ENCODE assay signal across 24 mouse cellular contexts in the genomic region with DNA sequence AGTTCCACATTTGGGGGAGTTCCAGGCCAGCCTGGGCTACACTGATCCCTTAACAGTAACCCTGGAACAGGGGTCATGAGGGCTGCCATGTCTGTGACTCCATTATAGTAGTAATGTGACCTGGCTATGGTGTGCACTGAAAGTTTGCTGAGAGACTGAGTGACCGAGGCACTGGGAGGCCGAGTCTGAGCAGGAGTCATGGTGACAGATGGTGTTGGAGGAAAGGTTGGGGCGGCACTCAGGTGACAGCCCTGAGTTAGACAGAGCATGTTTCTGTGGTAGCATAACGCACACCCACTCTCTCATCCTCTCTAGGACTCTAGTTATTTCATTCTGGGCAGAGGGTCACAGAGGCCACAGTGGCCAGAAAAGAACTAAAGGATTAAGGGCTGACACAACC. TPM values are rescaled to one million over a fixed set of nuclear protein-coding genes. Genes with fewer than 3 reads are reported as not detected.
A peak's percentile ranks its signal among the peaks of the same experiment; 100 is the strongest.
DNase-seq lines count a peak whose midpoint lies in the region; ATAC-seq and TF ChIP-seq lines count a peak whose summit lies in the region.
"Had no signal": no experiment of that assay in that cellular context is flagged by ENCODE, and none has a peak within 500 bp of the region (broad histone marks: within the 10 kb centered on the region; RNA-seq: fewer than 3 reads in every experiment).

No protein-coding gene starts in this region.

- TF ChIP-seq POLR2A in cerebellum, adult 2 months (IDR thresholded peaks at IDR 0.05; ENCODE audit: borderline replicate concordance, insufficient read depth, low read length) = no peak

- H3K4me2 ChIP-seq in neural tube, embryonic 13.5 days = no peak overlapping the region
- no peak overlapping the region for H3K4me2 ChIP-seq in neural tube, embryonic 15.5 days
- H3K4me2 ChIP-seq: forebrain, embryonic 13.5 days; heart, embryonic 12.5 days; heart, embryonic 15.5 days; hindbrain, embryonic 12.5 days; hindbrain, embryonic 15.5 days had no signal

- DNase-seq in cerebellum, adult 2 months = peak; percentile 66 to 74
- DNase-seq in cerebellum, adult 11 months = no peak
- DNase-seq in heart, embryonic 10.5 days (ENCODE audit: low spot score) = no peak
- DNase-seq in heart, adult 18-20 months = no peak
- DNase-seq: adrenal gland, adult 2 months; gastrocnemius, postnatal 10 days; gastrocnemius, postnatal 36 days; heart, postnatal 10 days; heart, postnatal 36 days; kidney, adult 2 months had no signal

- no peak for ATAC-seq in neural tube, embryonic 13.5 days (ENCODE audit: low read depth)
- no peak for ATAC-seq in neural tube, embryonic 15.5 days (ENCODE audit: low FRiP score)
- ATAC-seq: CD4-positive, CD25-positive, alpha-beta regulatory T cell, adult 4 months; forebrain, embryonic 13.5 days; forebrain, embryonic 16.5 days; intestine, postnatal 0 days had no signal

- H3K4me1 ChIP-seq in cerebellum, adult 2 months (ENCODE audit: control insufficient read depth, insufficient read depth, low read length) = peaks cover 76% of the 10 kb centered on the region
- peaks cover 60% of the 10 kb centered on the region for H3K4me1 ChIP-seq in heart, embryonic 10.5 days
- H3K4me1 ChIP-seq in neural tube, embryonic 13.5 days (replicated peaks) = peaks cover 44% of the 10 kb centered on the region
- peaks cover 25% of the 10 kb centered on the region for H3K4me1 ChIP-seq in neural tube, embryonic 15.5 days

- H3K36me3 ChIP-seq in heart, embryonic 10.5 days = no peaks in the 10 kb centered on the region
- H3K36me3 ChIP-seq in neural tube, embryonic 13.5 days = 0 out of 2 replicates have a peak, but pooled peaks cover 5% of the 10 kb centered on the region
- H3K36me3 ChIP-seq in neural tube, embryonic 15.5 days = no peaks in the 10 kb centered on the region
- H3K36me3 ChIP-seq: forebrain, embryonic 10.5 days; heart, embryonic 12.5 days; heart, embryonic 15.5 days; hindbrain, embryonic 12.5 days; hindbrain, embryonic 15.5 days had no signal

- peak overlapping the region; percentile 47; the same call in 1 of the 2 replicates for H3K27ac ChIP-seq in cerebellum, adult 2 months (ENCODE audit: insufficient read depth, low read length)
- peak overlapping the region; percentile 64; the same call in 1 of the 2 replicates for H3K27ac ChIP-seq in heart, embryonic 10.5 days
- H3K27ac ChIP-seq in neural tube, embryonic 13.5 days (replicated peaks) = no peak overlapping the region
- H3K27ac ChIP-seq in neural tube, embryonic 15.5 days (replicated peaks) = no peak overlapping the region
- H3K27ac ChIP-seq: forebrain, embryonic 10.5 days; forebrain, embryonic 13.5 days; heart, embryonic 15.5 days; hindbrain, embryonic 12.5 days; hindbrain, embryonic 15.5 days had no signal

- no peaks in the 10 kb centered on the region for H3K27me3 ChIP-seq in cerebellum, adult 2 months (ENCODE audit: control insufficient read depth, insufficient read depth, low read length)
- peaks cover 7% of the 10 kb centered on the region; the same call in 1 of the 2 replicates for H3K27me3 ChIP-seq in heart, embryonic 10.5 days (ENCODE audit: insufficient read depth, poor library complexity, severe bottlenecking)
- H3K27me3 ChIP-seq in neural tube, embryonic 13.5 days = no peaks in the 10 kb centered on the region
- no peaks in the 10 kb centered on the region for H3K27me3 ChIP-seq in neural tube, embryonic 15.5 days (replicated peaks)
- H3K27me3 ChIP-seq: forebrain, embryonic 13.5 days; heart, embryonic 15.5 days; hindbrain, embryonic 15.5 days had no signal

- 23% methylated on average over 4 of the region's 4 CpGs for WGBS in cerebellum, adult 2 months
- WGBS in heart, embryonic 10.5 days = 73% methylated on average over 4 of the region's 4 CpGs
- 83% methylated on average over 4 of the region's 4 CpGs for WGBS in neural tube, embryonic 13.5 days
- 75% methylated on average over 4 of the region's 4 CpGs for WGBS in neural tube, embryonic 15.5 days

- no peak overlapping the region for H3K4me3 ChIP-seq in cerebellum, adult 2 months (replicated peaks; ENCODE audit: insufficient read depth, low read depth, low read length)
- no peak overlapping the region for H3K4me3 ChIP-seq in heart, embryonic 10.5 days
- no peak overlapping the region for H3K4me3 ChIP-seq in neural tube, embryonic 13.5 days
- H3K4me3 ChIP-seq in neural tube, embryonic 15.5 days (replicated peaks) = no peak overlapping the region
- H3K4me3 ChIP-seq: forebrain, embryonic 10.5 days; forebrain, embryonic 13.5 days; heart, embryonic 12.5 days; heart, embryonic 15.5 days; hindbrain, embryonic 12.5 days; hindbrain, embryonic 15.5 days had no signal

- 0 out of 2 replicates have a peak overlapping the region, but pooled peaks have one; percentile 3 for H3K9ac ChIP-seq in neural tube, embryonic 13.5 days
- H3K9ac ChIP-seq in neural tube, embryonic 15.5 days (replicated peaks) = no peak overlapping the region
- H3K9ac ChIP-seq: forebrain, embryonic 13.5 days; heart, embryonic 12.5 days; heart, embryonic 15.5 days; hindbrain, embryonic 12.5 days; hindbrain, embryonic 15.5 days had no signal

- no peak for TF ChIP-seq CTCF in cerebellum, adult 2 months (IDR thresholded peaks at IDR 0.05; ENCODE audit: borderline replicate concordance, insufficient read depth, low read depth, low read length)

- no peaks in the 10 kb centered on the region for H3K9me3 ChIP-seq in heart, embryonic 10.5 days
- H3K9me3 ChIP-seq in neural tube, embryonic 13.5 days = no peaks in the 10 kb centered on the region
- H3K9me3 ChIP-seq in neural tube, embryonic 15.5 days (replicated peaks) = no peaks in the 10 kb centered on the region
- H3K9me3 ChIP-seq: forebrain, embryonic 10.5 days; forebrain, embryonic 13.5 days; heart, embryonic 12.5 days; heart, embryonic 15.5 days; hindbrain, embryonic 12.5 days; hindbrain, embryonic 15.5 days had no signal

RNA-seq across cellular contexts. Expression of gene Wscd2, which starts 19.0 kb away (rescaled TPM):
- 113 and 136 TPM in 2 replicates for polyA plus RNA-seq in cerebellum, adult 2 months (2012; rRNA removed)
- polyA plus RNA-seq in heart, embryonic 10.5 days (2016; fragmentation: Nextera tagmentation; extraction: Ambion mirVana) = 2.5 and 4.3 TPM in 2 replicates
- total RNA-seq in heart, adult 18-20 months (2021) = under 1 TPM; 0.22 to 0.23 TPM
- polyA plus RNA-seq in neural tube, embryonic 13.5 days (2015; fragmentation: Nextera tagmentation; extraction: Ambion mirVana) = 16.3 and 16.5 TPM in 2 replicates
- 18.2 and 22.6 TPM in 2 replicates for polyA plus RNA-seq in neural tube, embryonic 15.5 days (2015; fragmentation: Nextera tagmentation; extraction: Ambion mirVana)
- total RNA-seq: granulocyte monocyte progenitor cell, adult 5-6 weeks; MEL had no signal
- polyA plus RNA-seq: C2C12 had no signal

Comparison
In these comparisons a context has a peak if more than half of its experiments do, and no peak if none do; other contexts are left out.
1. DNase-seq: peak in cerebellum, adult 2 months (2 of 2); none in cerebellum, adult 11 months (single experiment), heart, embryonic 10.5 days (single experiment) and heart, adult 18-20 months (0 of 2).
2. H3K27ac ChIP-seq: peak in cerebellum, adult 2 months (single experiment) and heart, embryonic 10.5 days (single experiment); none in neural tube, embryonic 13.5 days (single experiment) and neural tube, embryonic 15.5 days (single experiment).